Mouse (Mus musculus): ENCODE measurements around the gene Ski.

Ski gene

DNA sequence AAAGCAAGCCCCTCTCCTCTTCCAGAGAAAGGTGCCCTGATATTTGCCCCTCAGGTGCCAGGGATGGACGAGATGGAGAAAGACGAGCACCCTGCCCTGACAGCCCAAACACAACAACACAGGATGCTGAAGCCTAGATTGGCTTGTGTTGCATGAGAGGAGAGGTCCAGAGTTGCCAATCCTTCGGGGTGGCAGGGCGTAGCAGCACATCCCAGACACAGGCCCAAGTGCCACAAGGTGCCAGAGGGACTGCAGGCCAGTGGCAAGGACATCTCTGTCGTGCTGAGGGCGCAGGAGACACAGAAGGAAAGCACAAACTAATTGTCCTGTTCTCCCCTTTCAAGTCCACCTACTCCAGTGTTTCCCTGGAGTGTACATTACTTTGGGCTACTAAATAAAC is 8.2 kb downstream of the Ski start:
- DNase-seq (ENCODE audit: low read depth, low spot score) = no peak

- DNase-seq (ENCODE audit: low read depth, low spot score) = no peak
Measured at GRCm38 (mm10) chr4:155213752-155214054, 8.7 kb downstream of the Ski start.

DNA sequence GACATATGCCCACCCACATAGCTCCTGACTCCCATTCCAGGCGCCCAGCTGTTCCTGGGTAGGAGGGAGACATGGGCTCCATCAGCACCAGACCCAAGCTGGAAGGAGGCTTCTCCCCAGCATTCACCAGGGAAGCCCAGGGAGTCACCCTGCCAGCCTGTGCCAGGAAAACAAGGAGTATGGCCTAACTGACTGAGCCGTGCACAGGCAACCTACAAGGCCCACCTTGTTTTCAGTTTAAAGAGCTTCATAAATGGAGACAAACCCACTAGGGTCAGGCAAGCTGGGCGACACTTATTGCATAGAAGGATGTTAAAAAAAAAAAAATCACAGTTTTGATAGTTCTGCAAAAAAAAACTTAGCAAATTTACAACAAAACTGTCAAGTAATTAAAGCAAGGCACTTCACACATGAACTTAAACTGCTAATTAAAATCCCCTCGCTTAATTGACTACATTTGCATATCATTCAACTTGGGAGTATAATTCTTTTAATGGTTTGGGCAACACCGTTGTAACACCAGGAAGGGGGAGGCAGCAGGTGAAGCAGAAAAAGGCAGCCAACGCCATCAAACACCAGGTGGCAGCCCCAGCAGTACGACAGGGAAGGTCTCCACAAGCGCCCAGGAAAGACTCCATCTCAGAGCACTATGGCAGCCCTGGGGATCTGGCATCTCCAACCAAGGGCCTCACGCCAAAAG is 9.2 kb downstream of the Ski start:
- DNase-seq (ENCODE audit: low read depth, low spot score) = no peak

DNA sequence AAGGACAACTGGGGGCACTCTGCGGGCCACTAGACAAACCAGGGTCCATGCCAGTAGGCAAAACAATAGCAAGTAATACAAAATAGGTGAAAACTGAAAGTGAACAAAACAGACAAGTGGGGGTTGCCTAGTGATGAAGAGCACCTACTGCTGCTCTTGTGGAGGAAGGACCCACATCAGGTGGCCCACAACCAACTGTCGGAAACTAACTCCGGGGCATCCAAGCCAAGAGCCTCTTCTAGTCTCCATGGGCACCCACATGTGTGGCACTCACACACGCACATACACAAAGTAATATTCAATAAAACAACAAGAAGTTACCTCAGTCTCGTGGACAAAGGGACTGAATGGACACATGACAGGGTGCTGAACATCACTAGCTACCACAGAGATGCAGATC is 12.9 kb downstream of the Ski start:
- DNase-seq (ENCODE audit: low read depth, low spot score) = no peak

- no peak for DNase-seq (ENCODE audit: low read depth, low spot score)
Measured at GRCm38 (mm10) chr4:155209079-155209478, 13.3 kb downstream of the Ski start.

DNA sequence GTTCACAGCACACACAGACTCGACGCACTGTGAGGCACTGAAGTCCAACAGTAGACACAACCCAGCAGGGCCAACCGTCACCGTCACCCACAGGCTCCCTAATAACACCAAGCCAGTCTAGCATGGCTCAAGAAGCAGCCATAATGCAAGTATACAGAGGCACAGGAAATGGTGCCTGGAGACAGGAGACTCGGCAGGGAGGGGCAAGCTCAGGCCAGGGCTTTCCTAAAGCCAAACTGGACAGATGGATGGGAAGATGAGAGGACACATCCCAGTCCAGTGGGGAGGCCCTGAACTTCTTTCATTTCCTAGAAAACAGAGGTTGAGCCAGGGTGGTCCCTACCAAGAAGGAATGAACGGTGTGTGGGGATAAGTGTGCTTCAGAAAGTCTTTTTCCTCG is 13.8 kb downstream of the Ski start:
- DNase-seq (ENCODE audit: low read depth, low spot score) = no peak

DNA sequence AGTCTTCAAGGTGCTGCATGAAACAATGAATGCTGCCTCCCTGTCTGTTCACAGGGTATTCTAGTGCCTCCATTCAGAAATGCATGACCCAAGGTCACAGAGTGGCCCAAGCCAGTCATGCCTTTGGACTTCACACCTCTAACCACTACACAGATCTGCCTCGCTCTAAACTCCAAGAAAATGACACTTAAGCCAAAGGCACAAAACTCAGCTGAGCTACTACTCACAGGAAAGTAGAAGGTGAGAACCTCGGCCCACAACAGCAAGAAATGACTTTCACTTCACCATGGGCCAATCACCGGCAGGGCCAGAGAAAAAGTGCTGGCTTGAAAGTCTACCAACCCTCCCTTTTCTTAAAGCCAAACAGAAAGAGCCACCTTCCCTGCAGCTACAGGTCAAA is 14.6 kb downstream of the Ski start:
- no peak for DNase-seq (ENCODE audit: low read depth, low spot score)

- DNase-seq (ENCODE audit: low read depth, low spot score) = no peak
Measured at GRCm38 (mm10) chr4:155206498-155206897, 15.9 kb downstream of the Ski start.

GRCm38 (mm10) chr4:155205919-155206318 is 16.5 kb downstream of the Ski start:
- DNase-seq (ENCODE audit: low read depth, low spot score) = no peak

DNA sequence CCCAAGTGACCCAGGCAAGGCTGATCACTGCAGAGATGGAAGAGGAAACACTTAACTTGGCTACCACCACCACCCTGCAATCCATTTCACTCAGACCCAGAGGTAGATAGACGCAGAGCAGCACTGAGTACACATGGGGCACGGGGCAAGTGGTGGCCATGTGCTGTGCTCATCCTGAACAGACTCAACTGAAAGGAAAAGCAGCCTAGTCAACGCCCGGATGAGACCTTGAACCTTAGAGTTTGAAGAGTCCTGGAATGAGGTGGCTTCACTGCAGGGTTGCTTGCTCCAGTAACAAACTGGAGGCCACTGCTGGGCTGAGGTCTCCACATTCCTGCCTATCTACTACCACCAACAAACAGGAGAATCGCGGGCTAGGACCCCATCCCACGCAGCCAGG is 20.6 kb downstream of the Ski start:
- DNase-seq (ENCODE audit: low read depth, low spot score) = no peak

- DNase-seq (ENCODE audit: low read depth, low spot score) = no peak
Measured at GRCm38 (mm10) chr4:155200861-155201390, 21.5 kb downstream of the Ski start.

DNA sequence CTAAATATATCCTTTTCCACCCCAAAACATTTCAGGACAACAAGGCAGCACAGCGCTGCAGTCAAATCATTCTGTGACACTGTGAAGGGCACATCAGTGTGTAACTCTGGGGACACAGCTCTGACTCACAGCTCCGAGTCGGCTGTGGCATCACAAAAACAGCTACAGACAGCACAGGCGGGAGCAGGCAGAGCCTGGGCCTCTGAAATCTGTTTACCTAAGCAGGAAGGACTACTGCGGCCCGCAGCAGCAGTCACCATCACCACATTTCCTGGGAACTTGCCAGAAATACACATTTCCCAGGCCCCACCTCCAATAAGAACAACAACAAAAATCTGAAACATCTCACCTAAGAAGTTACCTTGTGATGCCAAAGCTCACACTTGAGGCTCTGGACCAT is 24.7 kb downstream of the Ski start:
- DNase-seq (ENCODE audit: low read depth, low spot score) = no peak

- no peak for DNase-seq (ENCODE audit: low read depth, low spot score)
Measured at GRCm38 (mm10) chr4:155195204-155195603, 27.2 kb downstream of the Ski start.

DNA sequence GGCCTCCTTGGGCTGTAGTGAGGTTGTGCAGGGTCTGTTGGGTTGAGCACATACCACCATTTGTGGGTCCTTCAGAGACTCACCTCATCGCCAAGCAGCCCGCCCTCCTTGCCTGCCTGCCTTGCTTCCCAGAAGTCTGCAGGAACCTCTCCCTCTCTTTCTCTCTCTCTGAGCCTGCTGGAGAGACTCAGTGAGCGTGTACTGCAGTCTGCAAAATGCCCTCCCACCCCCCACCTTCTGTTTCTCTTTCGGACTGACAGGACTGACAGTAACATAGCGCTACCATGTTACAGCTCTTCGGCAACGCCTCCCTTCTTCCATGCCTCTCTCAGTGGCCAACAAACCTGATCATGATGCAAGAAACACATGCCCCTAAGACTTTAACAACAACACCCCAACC is 32.1 kb downstream of the Ski start:
- DNase-seq (ENCODE audit: low read depth, low spot score) = no peak

- no peak for DNase-seq (ENCODE audit: low read depth, low spot score)
Measured at GRCm38 (mm10) chr4:155189711-155190139, 32.7 kb downstream of the Ski start.

- no peak for DNase-seq (ENCODE audit: low read depth, low spot score)
Measured at GRCm38 (mm10) chr4:155188803-155189202, 33.6 kb downstream of the Ski start.

DNA sequence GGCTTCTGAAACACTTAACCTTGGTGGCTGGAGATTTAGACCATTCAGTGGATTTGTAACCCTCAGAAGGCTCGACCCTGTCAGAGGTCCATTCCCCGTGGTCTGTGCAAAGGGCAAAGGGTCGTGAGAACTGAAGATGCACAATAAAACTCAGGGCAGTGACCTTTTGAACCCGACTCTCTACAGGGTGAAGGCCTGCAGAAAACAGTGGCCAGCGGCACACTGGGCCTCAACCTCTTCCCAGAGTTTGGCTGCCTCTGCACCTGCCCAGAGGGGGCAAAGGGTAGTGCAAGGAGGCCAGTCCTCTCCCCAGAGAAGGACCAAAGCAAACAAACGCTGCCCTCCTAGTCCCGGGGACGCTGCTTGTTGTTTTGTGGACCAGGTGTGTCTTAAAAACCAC is 34.1 kb downstream of the Ski start:
- DNase-seq (ENCODE audit: low read depth, low spot score) = no peak

DNA sequence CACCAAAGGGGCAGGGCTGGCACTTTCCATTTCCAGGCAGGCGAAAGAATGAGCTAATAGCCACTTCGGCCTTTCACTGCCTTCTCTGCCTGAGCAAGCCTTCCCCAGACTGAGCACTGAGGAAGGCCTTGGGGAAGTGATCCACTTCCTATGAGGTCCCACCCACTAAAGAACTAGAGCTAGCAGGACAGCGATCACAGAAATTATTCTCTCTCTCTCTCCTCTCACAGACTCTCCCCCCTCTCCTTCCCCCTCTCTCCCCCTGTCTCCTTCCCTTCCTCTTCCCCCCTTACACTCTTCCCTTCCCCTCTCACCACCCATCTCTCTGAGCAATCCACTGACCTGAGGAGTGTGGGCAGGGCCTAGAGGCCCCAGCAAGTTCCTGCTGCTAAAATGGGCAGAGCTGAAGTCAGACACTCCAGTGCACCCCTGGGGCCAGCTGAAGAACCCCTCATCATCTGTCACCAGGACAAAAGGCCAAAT is 35.2 kb downstream of the Ski start:
- no peak for DNase-seq (ENCODE audit: low read depth, low spot score)

DNA sequence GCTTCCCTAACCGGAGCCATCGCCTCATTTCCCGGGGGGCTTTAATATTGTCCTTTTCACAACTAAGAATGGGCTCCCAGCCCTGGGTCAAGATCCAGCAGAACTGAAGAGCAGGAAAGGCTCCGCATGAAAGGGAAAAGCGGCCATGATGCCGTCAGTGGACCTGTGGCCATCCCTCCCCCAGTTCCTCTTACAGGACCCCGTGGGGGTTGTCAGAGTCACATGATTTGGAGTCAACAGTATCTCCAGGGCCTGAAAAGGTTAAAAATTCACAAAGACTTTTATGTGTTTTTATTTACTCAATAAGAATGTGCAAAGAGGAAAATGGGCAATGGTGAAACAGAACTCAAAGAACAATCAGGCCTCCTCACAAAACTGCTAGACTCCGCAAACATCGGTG is 36.5 kb downstream of the Ski start:
- DNase-seq (ENCODE audit: low read depth, low spot score) = no peak

DNA sequence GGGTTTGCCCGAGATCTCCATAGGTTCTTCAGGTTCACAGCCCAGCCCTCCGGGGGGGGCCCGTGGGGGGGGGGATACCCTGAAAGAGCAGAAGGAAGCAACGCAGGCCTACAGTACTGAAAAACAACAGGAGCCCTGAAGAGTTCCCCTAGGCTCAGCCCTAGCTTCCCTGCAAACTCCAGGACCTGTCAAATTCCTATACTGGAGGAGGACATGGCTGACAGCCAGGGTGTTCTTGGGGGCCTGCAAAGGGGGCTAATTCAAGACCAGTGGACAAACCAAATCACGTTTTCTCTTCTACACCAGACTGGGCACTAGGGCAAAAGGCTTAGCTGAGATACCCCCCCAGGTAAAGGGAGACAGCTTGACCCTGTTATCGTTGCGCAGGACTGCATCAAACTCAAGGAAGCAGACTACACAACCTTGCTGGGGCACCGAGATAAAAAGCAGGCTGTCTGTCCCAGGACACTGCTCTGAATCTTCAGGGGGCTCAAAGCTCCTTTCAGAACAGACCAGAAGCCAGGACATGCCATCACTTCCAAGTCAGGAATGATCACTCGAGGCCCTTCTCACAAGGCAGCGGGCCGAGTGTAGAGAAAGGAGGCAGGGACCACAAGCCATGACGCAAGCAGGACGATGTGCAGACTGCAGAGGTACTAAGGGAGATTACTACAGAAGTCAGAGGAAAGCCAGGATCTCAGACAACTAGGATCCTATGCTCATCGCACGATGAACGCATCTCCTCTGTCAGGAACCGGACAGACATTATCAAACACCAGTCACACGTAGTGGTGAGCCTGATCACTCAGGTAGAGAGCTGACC is 37.9 kb downstream of the Ski start:
- DNase-seq (ENCODE audit: low read depth, low spot score) = no peak

GRCm38 (mm10) chr4:155183201-155183600 is 39.2 kb downstream of the Ski start:
- no peak for DNase-seq (ENCODE audit: low read depth, low spot score)

DNA sequence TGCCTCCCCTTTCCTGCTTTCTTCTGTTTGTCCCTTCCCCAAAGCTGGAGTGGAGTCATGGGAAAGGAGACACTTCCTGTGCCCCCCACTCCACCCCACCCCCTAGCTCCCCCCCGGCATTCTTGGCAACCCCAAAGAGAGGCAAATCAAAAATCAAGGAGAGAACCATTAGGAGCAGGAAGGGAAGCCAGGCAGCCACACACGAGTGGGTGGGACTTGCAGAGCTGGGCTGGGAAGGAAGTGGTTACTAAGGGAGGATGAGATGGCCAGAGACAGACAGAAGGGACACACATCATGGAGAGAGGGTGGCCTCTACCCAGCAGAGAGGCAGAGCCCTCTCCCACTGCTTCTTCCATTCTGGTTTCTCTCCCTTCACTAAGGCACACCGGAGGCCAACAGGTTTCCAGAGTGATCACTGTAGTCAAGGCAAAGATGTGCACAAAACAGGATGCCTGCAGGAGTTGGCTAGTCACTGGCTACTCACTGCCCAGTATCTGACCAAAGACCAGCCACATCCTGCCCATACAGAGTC is 43.3 kb downstream of the Ski start:
- DNase-seq (ENCODE audit: low read depth, low spot score) = no peak

DNA sequence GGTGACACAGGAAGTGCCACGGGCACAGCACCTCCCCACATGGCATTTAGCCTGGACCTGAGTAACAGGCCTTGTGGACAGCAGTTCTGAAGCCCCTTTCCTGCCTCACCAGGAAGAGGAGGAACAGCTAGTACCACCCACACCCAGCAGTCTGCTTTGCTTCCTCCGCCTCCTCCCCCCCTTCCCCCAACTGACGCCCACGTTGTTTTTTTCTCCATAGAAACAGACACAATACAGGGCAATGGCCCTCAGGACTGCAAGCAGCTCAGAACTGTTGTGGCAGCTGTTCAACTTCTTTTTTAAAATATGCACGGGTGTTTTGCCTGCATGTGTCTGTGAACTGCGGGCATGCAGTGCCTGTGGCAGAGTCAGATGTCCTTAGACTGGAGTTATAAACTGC is 44.1 kb downstream of the Ski start:
- no peak for DNase-seq (ENCODE audit: low read depth, low spot score)
